Mouse (Mus musculus): Measurements from ENCODE around the gene Dnajc6.

Dnajc6 gene

GRCm38 (mm10) chr4:101507571-101508422 lies 11.3 kb downstream of the Dnajc6 start:
- peak; percentile 76 for DNase-seq

- no peak for DNase-seq
Observed at GRCm38 (mm10) chr4:101508431-101508830, 12.0 kb downstream of the Dnajc6 start.

GRCm38 (mm10) chr4:101508851-101509577 lies 12.6 kb downstream of the Dnajc6 start:
- peak; percentile 52 for DNase-seq

- no peak for DNase-seq
Observed at GRCm38 (mm10) chr4:101510111-101510903, 13.9 kb downstream of the Dnajc6 start.

GRCm38 (mm10) chr4:101510904-101511210 lies 14.4 kb downstream of the Dnajc6 start:
- DNase-seq, result no peak

GRCm38 (mm10) chr4:101511768-101512521 lies 15.5 kb downstream of the Dnajc6 start:
- no peak for DNase-seq

- DNase-seq, result no peak
Observed at GRCm38 (mm10) chr4:101513251-101513650, 16.8 kb downstream of the Dnajc6 start.

- no peak for DNase-seq
Observed at GRCm38 (mm10) chr4:101515853-101516252, 19.4 kb downstream of the Dnajc6 start.

- DNase-seq, result peak; percentile 23
Observed at GRCm38 (mm10) chr4:101516434-101517168, 20.2 kb downstream of the Dnajc6 start.

GRCm38 (mm10) chr4:101531901-101532300 lies 35.5 kb downstream of the Dnajc6 start:
- no peak for DNase-seq

GRCm38 (mm10) chr4:101540516-101540915 lies 44.1 kb downstream of the Dnajc6 start:
- DNase-seq, result no peak

- DNase-seq, result no peak
Observed at GRCm38 (mm10) chr4:101549958-101550591, 53.6 kb downstream of the Dnajc6 start.

- peak; percentile 36 for DNase-seq
Observed at GRCm38 (mm10) chr4:101550671-101551161, 54.3 kb downstream of the Dnajc6 start.

GRCm38 (mm10) chr4:101551425-101551824 lies 55.0 kb downstream of the Dnajc6 start:
- no peak for DNase-seq

- DNase-seq, result peak; percentile 48
Observed at GRCm38 (mm10) chr4:101552372-101552771, 55.9 kb downstream of the Dnajc6 start.

- no peak for DNase-seq
Observed at GRCm38 (mm10) chr4:101555016-101555415, 58.6 kb downstream of the Dnajc6 start.

- no peak for DNase-seq
Observed at GRCm38 (mm10) chr4:101560137-101560536, 63.7 kb downstream of the Dnajc6 start.

GRCm38 (mm10) chr4:101562836-101563235 lies 66.4 kb downstream of the Dnajc6 start:
- no peak for DNase-seq

GRCm38 (mm10) chr4:101563607-101564006 lies 67.2 kb downstream of the Dnajc6 start:
- DNase-seq, result no peak

- DNase-seq, result no peak
Observed at GRCm38 (mm10) chr4:101564746-101565417, 68.4 kb downstream of the Dnajc6 start.

GRCm38 (mm10) chr4:101569076-101569475 lies 72.6 kb downstream of the Dnajc6 start:
- no peak for DNase-seq

Measured in right cerebral cortex, postnatal 25 days (tissue).